Mouse (Mus musculus): ENCODE data around the gene Tmc1. TPM values are rescaled to one million over a fixed set of nuclear protein-coding genes. Genes with fewer than 3 reads are reported as not detected.

Gene Tmc1
- polyA plus RNA-seq, 1 experiment from 2014 or later = 0.20 TPM

- no peak overlapping the region for H3K9ac ChIP-seq (replicated peaks)
- no peaks in the 10 kb centered on the region for H3K9me3 ChIP-seq
- H3K36me3 ChIP-seq = no peaks in the 10 kb centered on the region
- no peak overlapping the region for H3K27ac ChIP-seq (replicated peaks)
- 54% methylated on average over 2 of the region's 2 CpGs for WGBS
- no peak overlapping the region for H3K4me3 ChIP-seq
- H3K27me3 ChIP-seq = no peaks in the 10 kb centered on the region
- H3K4me1 ChIP-seq = no peaks in the 10 kb centered on the region
- no peak overlapping the region for H3K4me2 ChIP-seq (replicated peaks)
- ATAC-seq (ENCODE audit: low FRiP score, low read depth) = no peak
Measured at GRCm38 (mm10) chr19:20881205-20881604, 72.8 kb downstream of the Tmc1 start.

GRCm38 (mm10) chr19:20875881-20876280, 78.1 kb downstream of the Tmc1 start:
- H3K4me3 ChIP-seq = no peak overlapping the region
- no peak overlapping the region for H3K9ac ChIP-seq (replicated peaks)
- no peaks in the 10 kb centered on the region for H3K27me3 ChIP-seq
- no peaks in the 10 kb centered on the region for H3K4me1 ChIP-seq
- no peak overlapping the region for H3K4me2 ChIP-seq (replicated peaks)
- WGBS = 76% methylated on average over 4 of the region's 4 CpGs
- no peaks in the 10 kb centered on the region for H3K9me3 ChIP-seq
- no peaks in the 10 kb centered on the region for H3K36me3 ChIP-seq
- ATAC-seq (ENCODE audit: low FRiP score, low read depth) = no peak
- H3K27ac ChIP-seq (replicated peaks) = no peak overlapping the region

- 92% methylated on average over 4 of the region's 4 CpGs for WGBS
Measured at GRCm38 (mm10) chr19:20861779-20862178, 92.2 kb downstream of the Tmc1 start.

DNA sequence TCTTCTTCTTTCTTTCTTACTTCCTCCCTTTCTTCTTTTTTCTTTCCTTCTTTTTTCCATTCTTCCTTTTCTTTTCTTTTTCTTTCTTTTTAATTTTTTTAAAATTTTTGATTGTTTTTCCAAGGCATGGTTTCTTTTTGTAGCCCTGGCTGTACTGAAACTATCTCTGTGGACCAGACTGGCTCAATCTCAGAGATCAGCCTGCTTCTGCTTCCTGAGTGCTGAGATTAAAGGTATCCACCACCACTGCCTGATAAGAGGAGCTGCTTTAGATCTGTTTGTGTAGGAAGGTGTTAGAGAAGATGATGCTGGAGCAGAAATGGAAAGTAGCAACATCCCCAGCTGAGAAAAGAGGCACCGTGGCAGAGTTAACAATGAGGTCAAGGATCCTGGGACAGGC, 93.7 kb downstream of the Tmc1 start:
- 80% methylated on average over 1 of the region's 1 CpGs for WGBS
- no peaks in the 10 kb centered on the region for H3K4me1 ChIP-seq

More at GRCm38 (mm10) chr19:20861779-20862178, 92.2 kb downstream of the Tmc1 start:
- no peaks in the 10 kb centered on the region for H3K4me1 ChIP-seq
- no peak for ATAC-seq (ENCODE audit: low FRiP score, low read depth)
- no peaks in the 10 kb centered on the region for H3K9me3 ChIP-seq
- H3K4me3 ChIP-seq = no peak overlapping the region
- H3K36me3 ChIP-seq = no peaks in the 10 kb centered on the region
- no peaks in the 10 kb centered on the region for H3K27me3 ChIP-seq
- no peak overlapping the region for H3K9ac ChIP-seq (replicated peaks)
- no peak overlapping the region for H3K27ac ChIP-seq (replicated peaks)
- no peak overlapping the region for H3K4me2 ChIP-seq (replicated peaks)

GRCm38 (mm10) chr19:20857819-20858218, 96.2 kb downstream of the Tmc1 start:
- Histone ChIP-seq H3K27ac (replicated peaks) (no peak overlapping the region), H3K4me2 (replicated peaks) (no peak overlapping the region), H3K36me3 (no peaks in the 10 kb centered on the region), H3K4me1 (no peaks in the 10 kb centered on the region), H3K9me3 (no peaks in the 10 kb centered on the region), H3K4me3 (no peak overlapping the region), H3K27me3 (no peaks in the 10 kb centered on the region), H3K9ac (replicated peaks) (no peak overlapping the region)
- no peak for ATAC-seq (ENCODE audit: low FRiP score, low read depth)

More for the DNA sequence above, 93.7 kb downstream of the Tmc1 start:
- no peak overlapping the region for H3K4me3 ChIP-seq
- H3K27me3 ChIP-seq = no peaks in the 10 kb centered on the region
- no peak overlapping the region for H3K27ac ChIP-seq (replicated peaks)
- ATAC-seq (ENCODE audit: low FRiP score, low read depth) = no peak
- no peak overlapping the region for H3K4me2 ChIP-seq (replicated peaks)
- no peaks in the 10 kb centered on the region for H3K9me3 ChIP-seq
- H3K36me3 ChIP-seq = no peaks in the 10 kb centered on the region
- no peak overlapping the region for H3K9ac ChIP-seq (replicated peaks)

DNA sequence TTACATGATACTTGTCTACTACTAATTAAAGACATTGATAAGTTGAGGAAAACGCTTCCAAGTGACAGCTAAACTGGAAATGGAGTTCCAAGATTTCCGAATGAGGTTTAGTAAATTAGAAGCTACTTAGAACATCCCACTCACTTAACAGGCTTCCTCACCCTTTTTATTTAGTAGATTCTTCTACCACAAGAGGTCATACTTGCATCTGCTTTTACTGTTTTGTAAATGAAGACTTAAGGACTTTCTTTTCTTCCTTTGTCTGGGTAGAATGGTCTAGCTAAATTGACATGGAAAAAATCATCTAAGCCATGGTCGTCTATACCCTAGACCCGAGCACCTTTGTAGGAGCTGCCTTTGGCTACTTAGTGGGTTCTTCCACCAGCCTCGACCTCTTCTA, 105.1 kb downstream of the Tmc1 start:
- no peak overlapping the region for H3K9ac ChIP-seq (replicated peaks)
- 64% methylated on average over 5 of the region's 5 CpGs for WGBS
- H3K36me3 ChIP-seq = no peaks in the 10 kb centered on the region
- no peaks in the 10 kb centered on the region for H3K4me1 ChIP-seq
- H3K27ac ChIP-seq (replicated peaks) = no peak overlapping the region
- ATAC-seq (ENCODE audit: low FRiP score, low read depth) = no peak
- no peaks in the 10 kb centered on the region for H3K27me3 ChIP-seq
- H3K4me3 ChIP-seq = no peak overlapping the region
- H3K4me2 ChIP-seq (replicated peaks) = no peak overlapping the region
- H3K9me3 ChIP-seq = no peaks in the 10 kb centered on the region

GRCm38 (mm10) chr19:20847476-20848073, 106.4 kb downstream of the Tmc1 start:
- Histone ChIP-seq H3K36me3 (no peaks in the 10 kb centered on the region), H3K4me1 (no peaks in the 10 kb centered on the region), H3K27me3 (no peaks in the 10 kb centered on the region), H3K4me3 (no peak overlapping the region), H3K9ac (replicated peaks) (no peak overlapping the region), H3K27ac (replicated peaks) (no peak overlapping the region), H3K9me3 (no peaks in the 10 kb centered on the region), H3K4me2 (replicated peaks) (no peak overlapping the region)
- ATAC-seq (ENCODE audit: low FRiP score, low read depth) = no peak
- WGBS = 84% methylated on average over 3 of the region's 3 CpGs

- H3K27me3 ChIP-seq = no peaks in the 10 kb centered on the region
- no peak overlapping the region for H3K4me3 ChIP-seq
- H3K9me3 ChIP-seq = no peaks in the 10 kb centered on the region
- H3K9ac ChIP-seq (replicated peaks) = no peak overlapping the region
- no peak overlapping the region for H3K4me2 ChIP-seq (replicated peaks)
- 75% methylated on average over 2 of the region's 2 CpGs for WGBS
- no peak for ATAC-seq (ENCODE audit: low FRiP score, low read depth)
- no peak overlapping the region for H3K27ac ChIP-seq (replicated peaks)
- no peaks in the 10 kb centered on the region for H3K36me3 ChIP-seq
- H3K4me1 ChIP-seq = no peaks in the 10 kb centered on the region
Measured at GRCm38 (mm10) chr19:20837422-20837821, 116.6 kb downstream of the Tmc1 start.

- no peak overlapping the region for H3K27ac ChIP-seq (replicated peaks)
- H3K9me3 ChIP-seq = no peaks in the 10 kb centered on the region
- no peak overlapping the region for H3K4me2 ChIP-seq (replicated peaks)
- H3K9ac ChIP-seq (replicated peaks) = no peak overlapping the region
- no peaks in the 10 kb centered on the region for H3K36me3 ChIP-seq
- H3K4me1 ChIP-seq = no peaks in the 10 kb centered on the region
- no peak overlapping the region for H3K4me3 ChIP-seq
- WGBS = 75% methylated on average over 9 of the region's 9 CpGs
- no peaks in the 10 kb centered on the region for H3K27me3 ChIP-seq
- no peak for ATAC-seq (ENCODE audit: low FRiP score, low read depth)
Measured at GRCm38 (mm10) chr19:20836055-20836845, 117.8 kb downstream of the Tmc1 start.

- H3K27me3 ChIP-seq = no peaks in the 10 kb centered on the region
- H3K36me3 ChIP-seq = no peaks in the 10 kb centered on the region
- H3K9me3 ChIP-seq = no peaks in the 10 kb centered on the region
- no peak overlapping the region for H3K27ac ChIP-seq (replicated peaks)
- H3K4me1 ChIP-seq = no peaks in the 10 kb centered on the region
- ATAC-seq (ENCODE audit: low FRiP score, low read depth) = no peak
- no peak overlapping the region for H3K9ac ChIP-seq (replicated peaks)
- H3K4me3 ChIP-seq = no peak overlapping the region
- 35% methylated on average over 1 of the region's 1 CpGs for WGBS
- H3K4me2 ChIP-seq (replicated peaks) = no peak overlapping the region
Measured at GRCm38 (mm10) chr19:20834895-20835294, 119.1 kb downstream of the Tmc1 start.

GRCm38 (mm10) chr19:20799460-20799859, 154.5 kb downstream of the Tmc1 start:
- H3K4me3 ChIP-seq = no peak overlapping the region
- no peak for ATAC-seq (ENCODE audit: low FRiP score, low read depth)
- no peak overlapping the region for H3K9ac ChIP-seq (replicated peaks)
- no peaks in the 10 kb centered on the region for H3K4me1 ChIP-seq
- H3K27me3 ChIP-seq = no peaks in the 10 kb centered on the region
- no peaks in the 10 kb centered on the region for H3K36me3 ChIP-seq
- H3K9me3 ChIP-seq = no peaks in the 10 kb centered on the region
- H3K4me2 ChIP-seq (replicated peaks) = no peak overlapping the region
- H3K27ac ChIP-seq (replicated peaks) = no peak overlapping the region

DNA sequence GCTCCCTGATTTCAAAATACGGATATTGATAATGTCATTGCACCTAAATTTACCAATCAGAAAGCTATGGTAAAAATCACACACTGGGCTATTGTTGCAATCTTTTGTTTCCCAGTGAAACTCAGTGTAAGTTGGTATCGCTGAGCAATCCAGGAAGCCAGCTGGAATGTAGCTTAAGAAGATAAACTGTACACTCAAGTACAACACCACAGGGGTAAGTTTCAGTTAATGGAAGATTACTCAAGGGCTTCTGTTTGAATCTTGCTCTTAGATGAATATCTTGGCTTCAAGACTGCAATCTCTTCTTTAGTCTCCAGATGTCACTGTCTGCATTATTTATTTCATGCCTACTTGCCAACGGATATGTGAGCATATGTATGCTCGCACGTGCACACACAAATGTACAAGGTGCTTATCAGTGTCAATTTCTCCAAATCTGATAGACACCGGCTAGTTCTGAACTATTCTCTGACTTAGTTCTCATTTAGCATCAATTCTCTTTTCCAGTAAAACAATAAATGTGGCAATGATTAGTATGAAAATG, 156.4 kb downstream of the Tmc1 start:
- Histone ChIP-seq H3K27me3 (no peaks in the 10 kb centered on the region), H3K9ac (replicated peaks) (no peak overlapping the region), H3K4me3 (no peak overlapping the region), H3K4me1 (no peaks in the 10 kb centered on the region), H3K4me2 (replicated peaks) (no peak overlapping the region), H3K27ac (replicated peaks) (no peak overlapping the region), H3K9me3 (no peaks in the 10 kb centered on the region), H3K36me3 (no peaks in the 10 kb centered on the region)
- WGBS = 49% methylated on average over 6 of the region's 6 CpGs
- no peak for ATAC-seq (ENCODE audit: low FRiP score, low read depth)

Data from midbrain, embryonic 12.5 days (tissue).